Comparison of ENCODE assay signal across 24 mouse cellular contexts in the genomic region with DNA sequence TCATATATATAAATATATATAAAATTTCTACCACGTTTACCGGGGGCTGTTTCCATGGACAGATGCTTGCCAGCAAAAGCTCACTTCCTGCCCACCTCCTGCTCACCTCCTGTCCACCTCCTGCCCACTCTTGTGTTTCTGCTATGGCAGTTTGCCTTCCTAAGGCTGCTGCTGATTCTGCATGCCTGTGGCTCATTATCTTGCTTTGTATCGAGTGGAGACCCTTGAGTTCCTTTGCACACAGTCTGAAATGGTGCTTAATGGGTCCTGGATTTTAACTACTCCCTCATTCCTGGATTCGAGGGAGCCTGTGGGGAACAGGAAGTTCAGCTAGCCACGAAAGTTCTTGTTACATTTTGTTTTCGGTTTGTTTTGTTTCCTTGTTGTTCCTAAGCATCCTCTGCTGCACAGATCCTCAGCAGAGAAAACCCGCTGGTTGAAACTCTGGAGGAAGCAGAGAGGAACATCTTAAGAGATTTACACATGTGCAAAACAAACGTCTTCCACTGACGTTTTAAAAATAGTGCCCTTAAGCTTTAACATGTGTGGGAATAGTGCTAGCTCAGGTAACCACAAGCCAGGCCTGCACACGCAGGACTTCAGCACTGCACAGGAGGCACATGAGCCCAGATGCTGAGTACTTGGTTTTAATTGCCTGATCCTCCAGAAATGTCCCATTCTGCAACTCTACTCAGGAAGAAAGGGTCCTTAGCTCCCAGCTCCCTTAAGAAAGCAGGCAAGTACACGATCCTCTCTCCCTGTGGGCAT.
DNase-seq lines count a peak whose midpoint lies in the region; ATAC-seq and TF ChIP-seq lines count a peak whose summit lies in the region.
"Had no signal": no experiment of that assay in that cellular context is flagged by ENCODE, and none has a peak within 500 bp of the region (broad histone marks: within the 10 kb centered on the region; RNA-seq: fewer than 3 reads in every experiment).

No protein-coding gene starts in this region.

- no peak for ATAC-seq in lung, embryonic 15.5 days (ENCODE audit: borderline replicate concordance, extremely low read depth, low FRiP score, low TSS enrichment)
- no peak for ATAC-seq in embryonic facial prominence, embryonic 11.5 days (replicated peaks; ENCODE audit: insufficient number of reproducible peaks, low FRiP score, low TSS enrichment, low read depth)
- ATAC-seq in hematopoietic stem cell, adult 5-6 weeks (replicated peaks in 1 of 2; ENCODE audit: insufficient read depth in 1 of 2, low FRiP score in 2 of 2, low TSS enrichment in 1 of 2, low read depth in 1 of 2, poor library complexity in 2 of 2, severe bottlenecking in 2 of 2) = peak; percentile 42 to 53; a peak in 2 of 4 replicates
- ATAC-seq in megakaryocyte, adult 5-6 weeks (ENCODE audit: poor library complexity, severe bottlenecking) = peak; percentile 21; the same call in 1 of the 2 replicates
- ATAC-seq in hindbrain, postnatal 0 days = no peak
- ATAC-seq: activated CD4-positive, CD25-positive, alpha-beta regulatory T cell, adult 4 months; Patski had no signal

- no peak for DNase-seq in lung, postnatal 14 days
- DNase-seq in embryonic facial prominence, embryonic 11.5 days (ENCODE audit: low spot score) = peak; percentile 39
- no peak for DNase-seq in hindbrain, postnatal 0 days (ENCODE audit: low spot score)
- no peak for DNase-seq in adrenal gland, adult 2 months
- no peak for DNase-seq in urinary bladder, postnatal 36 days (ENCODE audit: low spot score in 2 of 2)
- DNase-seq: adrenal gland, postnatal 25 days; cerebellum, adult 8-10 months; gastrocnemius, postnatal 14 days; heart, postnatal 10 days; kidney, adult 11 months; kidney, postnatal 25 days; layer of hippocampus, adult 9-11 months; right cerebral cortex, postnatal 25 days; thymus, postnatal 36 days had no signal

- peaks cover 6% of the 10 kb centered on the region; the same call in 1 of the 2 replicates for H3K4me1 ChIP-seq in lung, embryonic 15.5 days
- no peaks in the 10 kb centered on the region for H3K4me1 ChIP-seq in embryonic facial prominence, embryonic 11.5 days (ENCODE audit: control insufficient read depth, insufficient read depth, low read length)
- no peaks in the 10 kb centered on the region for H3K4me1 ChIP-seq in hindbrain, postnatal 0 days (ENCODE audit: insufficient read depth, low read length)
- H3K4me1 ChIP-seq: forebrain, embryonic 10.5 days; neural tube, embryonic 13.5 days had no signal

- H3K9me3 ChIP-seq in lung, embryonic 15.5 days = no peaks in the 10 kb centered on the region
- H3K9me3 ChIP-seq in embryonic facial prominence, embryonic 11.5 days (replicated peaks; ENCODE audit: control insufficient read depth, low read length) = no peaks in the 10 kb centered on the region
- no peaks in the 10 kb centered on the region for H3K9me3 ChIP-seq in hindbrain, postnatal 0 days (ENCODE audit: low read length)
- H3K9me3 ChIP-seq: forebrain, embryonic 10.5 days; heart, embryonic 10.5 days; neural tube, embryonic 13.5 days had no signal

- peak overlapping the region; percentile 18; the same call in 1 of the 2 replicates for H3K4me2 ChIP-seq in lung, embryonic 15.5 days
- H3K4me2 ChIP-seq in embryonic facial prominence, embryonic 11.5 days (ENCODE audit: low read depth, low read length) = no peak overlapping the region
- no peak overlapping the region for H3K4me2 ChIP-seq in hindbrain, postnatal 0 days (ENCODE audit: low read depth, low read length)
- H3K4me2 ChIP-seq: hindbrain, embryonic 14.5 days; neural tube, embryonic 13.5 days had no signal

- H3K9ac ChIP-seq in lung, embryonic 15.5 days = no peak overlapping the region
- no peak overlapping the region for H3K9ac ChIP-seq in embryonic facial prominence, embryonic 11.5 days (replicated peaks; ENCODE audit: low read length)
- no peak overlapping the region for H3K9ac ChIP-seq in hindbrain, postnatal 0 days (replicated peaks; ENCODE audit: low read length)
- H3K9ac ChIP-seq: hindbrain, embryonic 14.5 days; neural tube, embryonic 13.5 days had no signal

- TF ChIP-seq CTCF in hindbrain, postnatal 0 days (IDR thresholded peaks at IDR 0.05; ENCODE audit: low read depth) = no peak

- H3K36me3 ChIP-seq in lung, embryonic 15.5 days = 0 out of 2 replicates have a peak, but pooled peaks cover 6% of the 10 kb centered on the region
- H3K36me3 ChIP-seq in embryonic facial prominence, embryonic 11.5 days (replicated peaks; ENCODE audit: control insufficient read depth, insufficient read depth, low read depth, low read length) = no peaks in the 10 kb centered on the region
- no peaks in the 10 kb centered on the region for H3K36me3 ChIP-seq in hindbrain, postnatal 0 days (ENCODE audit: insufficient read depth, low read length)
- H3K36me3 ChIP-seq: forebrain, embryonic 10.5 days; heart, embryonic 10.5 days; neural tube, embryonic 13.5 days had no signal

- 0 out of 2 replicates have a peak overlapping the region, but pooled peaks have one; percentile 9 for H3K4me3 ChIP-seq in lung, embryonic 15.5 days
- no peak overlapping the region for H3K4me3 ChIP-seq in embryonic facial prominence, embryonic 11.5 days (ENCODE audit: low read depth, low read length)
- no peak overlapping the region for H3K4me3 ChIP-seq in hindbrain, postnatal 0 days (ENCODE audit: low read length)
- H3K4me3 ChIP-seq: forebrain, embryonic 10.5 days; heart, embryonic 10.5 days; neural tube, embryonic 13.5 days had no signal

- peak overlapping the region; percentile 50 for H3K27ac ChIP-seq in lung, embryonic 15.5 days
- no peak overlapping the region for H3K27ac ChIP-seq in embryonic facial prominence, embryonic 11.5 days (replicated peaks; ENCODE audit: low read depth, low read length)
- H3K27ac ChIP-seq in hindbrain, postnatal 0 days = no peak overlapping the region
- H3K27ac ChIP-seq: forebrain, embryonic 10.5 days; heart, embryonic 10.5 days; hindbrain, embryonic 14.5 days; neural tube, embryonic 13.5 days; stomach, postnatal 0 days had no signal

- H3K27me3 ChIP-seq in lung, embryonic 15.5 days = no peaks in the 10 kb centered on the region
- no peaks in the 10 kb centered on the region for H3K27me3 ChIP-seq in embryonic facial prominence, embryonic 11.5 days (ENCODE audit: control insufficient read depth, insufficient read depth, low read length)
- no peaks in the 10 kb centered on the region for H3K27me3 ChIP-seq in hindbrain, postnatal 0 days (ENCODE audit: insufficient read depth, low read length)
- H3K27me3 ChIP-seq: neural tube, embryonic 13.5 days had no signal

- 39% methylated on average over 11 of the region's 11 CpGs for WGBS in lung, embryonic 15.5 days
- WGBS in embryonic facial prominence, embryonic 11.5 days = 38% methylated on average over 11 of the region's 11 CpGs
- WGBS in hindbrain, postnatal 0 days = 62% methylated on average over 11 of the region's 11 CpGs

Comparison
In these comparisons a context has a peak if more than half of its experiments do, and no peak if none do; other contexts are left out.
1. ATAC-seq: peak in hematopoietic stem cell, adult 5-6 weeks (2 of 2) and megakaryocyte, adult 5-6 weeks (single experiment); none in lung, embryonic 15.5 days (single experiment), embryonic facial prominence, embryonic 11.5 days (single experiment) and hindbrain, postnatal 0 days (single experiment).